Mouse (Mus musculus): Measurements from ENCODE around the gene Irf3.

GRCm38 (mm10) chr7:44974383-44975116, 22.9 kb upstream of the Irf3 start, which contains the start of gene Cpt1c:
- no peak for TF ChIP-seq CTCF (IDR thresholded peaks at IDR 0.05; ENCODE audit: control insufficient read depth, insufficient read depth, low read length)
- TF ChIP-seq POLR2A (IDR thresholded peaks at IDR 0.05; ENCODE audit: borderline replicate concordance, control insufficient read depth, low read depth, low read length), result no peak

All from bone marrow, adult 2 months (tissue).